Mouse (Mus musculus) small intestine, adult 2 months (tissue): ENCODE measurements around the gene Samd4.

ENCODE experiments used
- CTCF ChIP-seq: fragments of 200-500 bp; IDR thresholded peaks from 2 replicates; pipeline ENCODE4 v1.5.1; 2012; ENCODE audit warnings: low read depth, mild to moderate bottlenecking, control low read depth, inconsistent platforms, low read length, moderate library complexity, mixed read lengths; ENCODE audit not compliant: insufficient replicate concordance, insufficient read length; ENCODE audit errors: extremely low read depth
- POLR2A ChIP-seq: fragments of 200-500 bp; IDR thresholded peaks from 2 replicates; pipeline ENCODE4 v1.6.1; 2012; ENCODE audit warnings: low read depth, mild to moderate bottlenecking, control low read depth, inconsistent platforms, low read length, moderate library complexity

DNA sequence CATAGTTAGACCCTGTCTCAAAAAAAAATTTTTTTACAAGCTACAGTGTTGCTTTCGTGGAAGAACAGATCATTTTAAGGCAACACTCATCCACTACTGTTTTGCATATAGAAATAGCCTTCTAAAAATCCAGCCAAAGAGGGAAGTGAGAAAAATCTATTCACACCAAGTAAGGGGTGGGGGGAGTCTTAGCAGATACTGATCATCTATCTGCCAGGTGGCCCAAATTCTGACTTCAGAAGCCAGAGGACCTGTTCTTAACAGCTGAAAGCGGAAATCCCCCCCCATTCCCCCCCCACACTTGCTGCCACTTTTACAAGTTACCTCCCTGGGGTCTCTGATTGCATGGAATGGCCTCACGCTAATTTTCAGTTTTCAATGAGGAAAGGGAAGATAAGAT is 203.5 kb downstream of the Samd4 start:
- TF ChIP-seq CTCF (no peak), POLR2A (no peak)
